Mouse (Mus musculus): ENCODE results near the gene Camk2b. TPM values are rescaled to one million over a fixed set of nuclear protein-coding genes. Genes with fewer than 3 reads are reported as not detected.
"Not testable (repeated sequence)": the region's sequence is repeated elsewhere in the genome, so short reads cannot be mapped to it uniquely, and the experiment has no call there.

Gene Camk2b
- total RNA-seq, 2 experiments from 2014 or later, result 188 to 190 TPM

DNA sequence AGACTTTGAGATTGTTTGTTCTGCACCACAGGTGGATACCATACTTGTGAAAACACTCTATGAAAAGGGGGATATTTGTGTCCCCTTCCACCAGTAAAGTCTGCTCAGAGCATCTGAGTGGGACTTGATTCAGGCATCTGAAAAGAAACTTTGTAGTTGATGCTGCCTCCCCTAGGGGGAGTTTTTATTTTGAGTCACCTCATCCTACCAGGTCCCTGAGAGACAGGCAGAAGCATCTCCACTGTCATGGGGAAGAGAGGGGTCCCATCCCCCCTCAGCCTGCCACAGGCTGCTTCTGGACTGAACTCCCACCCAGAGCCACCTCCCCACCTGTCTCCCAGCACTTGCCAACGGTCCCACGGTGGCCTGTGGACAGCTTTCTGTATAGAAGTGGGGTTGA lies 52.8 kb downstream of the Camk2b start:
- DNase-seq, result no peak

DNA sequence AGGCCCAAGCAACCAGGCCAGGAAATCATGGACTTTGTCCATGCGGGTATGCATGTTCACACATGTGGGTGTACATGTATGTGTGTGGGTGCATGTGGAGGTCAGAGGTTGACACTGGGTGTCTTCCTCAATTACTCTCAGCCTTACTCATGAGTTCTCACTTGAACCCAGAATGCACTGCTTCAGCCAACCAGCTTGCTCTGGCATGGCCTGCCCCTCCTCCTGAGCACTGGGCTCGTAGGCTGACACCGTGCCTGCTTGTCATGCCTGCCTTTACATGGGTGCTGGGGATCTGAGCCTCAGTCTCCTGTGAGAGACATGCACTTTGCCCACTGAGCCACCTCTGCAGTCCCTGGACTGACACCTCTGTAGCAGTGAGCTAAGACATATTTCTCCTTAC lies 54.3 kb downstream of the Camk2b start:
- no peak for DNase-seq

DNA sequence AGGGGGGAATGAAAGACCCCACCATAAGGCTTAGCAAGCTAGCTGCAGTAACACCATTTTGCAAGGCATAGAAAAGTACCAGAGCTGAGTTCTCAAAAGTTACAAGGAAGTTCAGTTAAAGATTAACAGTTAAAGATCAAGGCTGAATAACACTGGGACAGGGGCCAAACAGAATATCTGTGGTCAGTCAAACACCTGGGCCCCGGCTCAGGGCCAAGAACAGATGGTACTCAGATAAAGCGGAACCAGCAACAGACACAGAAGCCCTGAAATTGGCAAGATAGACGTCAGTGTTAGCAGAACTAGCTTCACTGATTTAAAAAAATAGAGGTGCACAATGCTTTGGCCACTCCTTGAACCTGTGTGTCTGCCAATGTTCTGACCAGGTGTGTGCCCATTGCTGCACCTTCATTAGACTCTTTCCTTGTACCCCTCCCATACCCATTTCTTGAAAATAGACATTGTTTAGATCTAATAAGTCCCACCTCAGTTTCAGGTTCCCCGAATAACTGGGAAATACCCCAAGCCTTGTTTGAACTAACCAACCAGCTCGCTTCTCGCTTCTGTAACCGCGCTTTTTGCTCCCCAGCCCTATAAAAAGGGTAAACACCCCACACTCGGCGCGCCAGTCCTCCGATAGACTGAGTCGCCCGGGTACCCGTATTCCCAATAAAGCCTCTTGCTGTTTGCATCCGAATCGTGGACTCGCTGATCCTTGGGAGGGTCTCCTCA lies 55.2 kb downstream of the Camk2b start:
- DNase-seq, result not testable (repeated sequence)

DNA sequence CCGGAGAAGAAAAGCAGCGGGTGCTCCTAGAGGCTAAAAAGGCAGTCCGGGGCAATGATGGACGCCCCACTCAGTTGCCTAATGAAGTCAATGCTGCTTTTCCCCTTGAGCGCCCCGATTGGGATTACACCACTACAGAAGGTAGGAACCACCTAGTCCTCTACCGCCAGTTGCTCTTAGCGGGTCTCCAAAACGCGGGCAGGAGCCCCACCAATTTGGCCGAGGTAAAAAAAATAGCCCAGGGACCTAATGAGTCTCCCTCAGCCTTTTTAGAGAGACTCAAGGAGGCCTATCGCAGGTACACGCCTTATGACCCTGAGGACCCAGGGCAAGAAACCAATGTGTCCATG lies 58.4 kb downstream of the Camk2b start:
- DNase-seq, result not testable (repeated sequence)

DNA sequence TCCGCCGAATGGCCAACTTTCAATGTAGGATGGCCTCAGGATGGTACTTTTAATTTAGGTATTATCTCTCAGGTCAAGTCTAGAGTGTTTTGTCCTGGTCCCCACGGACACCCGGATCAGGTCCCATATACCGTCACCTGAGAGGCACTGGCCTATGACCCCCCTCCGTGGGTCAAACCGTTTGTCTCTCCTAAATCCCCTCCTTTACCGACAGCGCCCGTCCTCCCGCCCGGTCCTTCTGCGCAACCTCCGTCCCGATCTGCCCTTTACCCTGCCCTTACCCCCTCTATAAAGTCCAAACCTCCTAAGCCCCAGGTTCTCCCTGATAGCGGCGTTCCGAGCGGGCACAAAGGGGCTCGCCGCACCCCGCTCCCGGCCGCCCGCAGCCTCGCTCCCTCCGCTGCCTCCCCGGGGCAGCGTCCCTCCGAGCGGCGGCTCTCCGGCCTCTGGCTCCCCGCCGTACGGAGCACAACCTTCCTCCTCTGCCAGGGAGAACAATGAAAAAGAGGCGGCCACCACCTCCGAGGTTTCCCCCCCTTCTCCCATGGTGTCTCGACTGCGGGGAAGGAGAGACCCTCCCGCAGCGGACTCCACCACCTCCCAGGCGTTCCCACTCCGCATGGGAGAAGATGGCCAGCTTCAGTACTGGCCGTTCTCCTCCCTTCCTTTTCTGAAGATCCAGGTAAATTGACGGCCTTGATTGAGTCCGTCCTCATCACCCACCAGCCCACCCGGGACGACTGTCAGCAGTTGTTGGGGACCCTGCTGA lies 59.0 kb downstream of the Camk2b start:
- DNase-seq, result not testable (repeated sequence)

DNA sequence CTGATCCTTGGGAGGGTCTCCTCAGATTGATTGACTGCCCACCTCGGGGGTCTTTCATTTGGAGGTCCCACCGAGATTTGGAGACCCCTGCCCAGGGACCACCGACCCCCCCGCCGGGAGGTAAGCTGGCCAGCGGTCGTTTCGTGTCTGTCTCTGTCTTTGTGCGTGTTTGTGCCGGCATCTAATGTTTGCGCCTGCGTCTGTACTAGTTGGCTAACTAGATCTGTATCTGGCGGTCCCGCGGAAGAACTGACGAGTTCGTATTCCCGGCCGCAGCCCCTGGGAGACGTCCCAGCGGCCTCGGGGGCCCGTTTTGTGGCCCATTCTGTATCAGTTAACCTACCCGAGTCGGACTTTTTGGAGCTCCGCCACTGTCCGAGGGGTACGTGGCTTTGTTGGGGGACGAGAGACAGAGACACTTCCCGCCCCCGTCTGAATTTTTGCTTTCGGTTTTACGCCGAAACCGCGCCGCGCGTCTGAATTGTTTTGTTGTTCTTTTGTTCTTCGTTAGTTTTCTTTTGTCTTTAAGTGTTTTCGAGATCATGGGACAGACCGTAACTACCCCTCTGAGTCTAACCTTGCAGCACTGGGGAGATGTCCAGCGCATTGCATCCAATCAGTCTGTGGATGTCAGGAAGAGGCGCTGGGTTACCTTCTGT lies 59.7 kb downstream of the Camk2b start:
- not testable (repeated sequence) for DNase-seq

DNA sequence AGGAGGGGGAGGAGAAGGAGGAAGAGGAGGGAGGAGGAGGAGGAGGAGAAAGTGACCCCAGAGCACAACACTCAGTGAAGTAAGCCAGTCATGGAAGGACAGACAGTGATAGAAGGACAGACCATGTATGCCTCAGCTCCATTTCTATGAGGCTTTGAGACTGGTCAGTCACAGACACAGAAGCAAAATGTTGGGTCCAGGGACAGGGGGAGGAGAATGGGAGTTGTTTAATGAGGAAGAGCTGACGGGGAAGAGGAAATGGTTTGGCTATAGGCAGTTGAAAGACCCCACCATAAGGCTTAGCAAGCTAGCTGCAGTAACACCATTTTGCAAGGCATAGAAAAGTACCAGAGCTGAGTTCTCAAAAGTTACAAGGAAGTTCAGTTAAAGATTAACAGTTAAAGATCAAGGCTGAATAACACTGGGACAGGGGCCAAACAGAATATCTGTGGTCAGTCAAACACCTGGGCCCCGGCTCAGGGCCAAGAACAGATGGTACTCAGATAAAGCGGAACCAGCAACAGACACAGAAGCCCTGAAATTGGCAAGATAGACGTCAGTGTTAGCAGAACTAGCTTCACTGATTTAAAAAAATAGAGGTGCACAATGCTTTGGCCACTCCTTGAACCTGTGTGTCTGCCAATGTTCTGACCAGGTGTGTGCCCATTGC lies 60.7 kb downstream of the Camk2b start:
- not testable (repeated sequence) for DNase-seq

DNA sequence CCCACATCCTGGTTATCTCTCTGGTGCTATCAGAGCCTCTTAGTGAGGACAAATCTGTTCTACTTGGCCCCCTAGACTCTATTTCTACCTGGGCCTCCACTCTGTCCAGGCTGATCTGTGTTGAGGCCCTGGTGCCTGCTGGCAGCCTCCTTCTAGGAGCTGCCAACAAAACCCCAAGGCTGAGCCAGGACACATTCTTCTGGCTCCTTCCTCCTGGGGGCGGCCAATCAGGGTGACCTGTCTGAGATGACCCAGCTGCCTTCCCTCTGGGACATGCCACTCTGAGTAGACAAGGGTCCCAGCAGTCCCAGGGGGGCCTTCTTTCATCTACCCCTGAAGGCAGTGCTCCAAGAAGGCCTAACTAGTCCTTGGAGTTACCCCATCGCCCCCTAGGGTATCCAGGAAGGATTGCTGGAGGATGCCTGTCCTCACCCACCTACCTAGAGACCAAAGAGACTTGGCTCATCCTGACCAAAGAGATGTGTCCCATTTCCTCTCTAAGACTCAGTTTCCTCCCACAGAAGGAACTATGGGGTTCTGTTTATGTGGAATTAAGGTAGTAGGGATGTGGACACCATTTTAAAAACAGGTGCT lies 63.0 kb downstream of the Camk2b start:
- no peak for DNase-seq

DNA sequence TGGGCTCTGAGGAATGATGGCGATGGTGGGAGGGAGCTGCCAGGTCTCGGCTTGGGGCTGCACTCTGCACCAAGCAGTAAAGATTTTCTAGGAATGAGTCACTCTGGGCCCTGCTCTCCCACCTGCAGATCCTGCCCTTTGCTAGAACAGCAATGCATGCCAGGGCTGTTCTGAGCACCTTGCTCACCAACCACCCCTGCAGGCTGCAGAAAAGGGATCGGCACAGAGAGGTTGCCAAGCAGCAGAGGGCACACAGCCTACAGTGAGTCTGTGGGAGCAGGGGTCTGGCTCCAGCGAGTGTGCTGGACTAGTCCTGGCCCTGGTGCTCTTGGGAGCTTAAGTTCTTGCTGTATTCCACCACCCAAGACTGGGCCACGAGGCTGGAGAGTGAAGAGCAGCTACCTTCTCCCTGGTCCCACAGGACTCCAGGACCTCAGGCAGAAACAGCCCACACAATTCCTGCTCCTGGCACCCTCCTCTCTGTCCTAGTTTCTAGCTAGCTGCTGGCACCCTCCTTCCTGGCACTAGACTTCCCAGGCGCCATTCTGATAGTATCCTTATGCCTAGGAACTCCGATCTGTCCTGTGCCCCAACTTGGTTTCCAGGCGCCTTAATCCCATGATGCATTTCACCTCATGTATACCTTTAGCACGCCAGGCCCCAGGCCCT lies 64.0 kb downstream of the Camk2b start:
- no peak for DNase-seq

DNA sequence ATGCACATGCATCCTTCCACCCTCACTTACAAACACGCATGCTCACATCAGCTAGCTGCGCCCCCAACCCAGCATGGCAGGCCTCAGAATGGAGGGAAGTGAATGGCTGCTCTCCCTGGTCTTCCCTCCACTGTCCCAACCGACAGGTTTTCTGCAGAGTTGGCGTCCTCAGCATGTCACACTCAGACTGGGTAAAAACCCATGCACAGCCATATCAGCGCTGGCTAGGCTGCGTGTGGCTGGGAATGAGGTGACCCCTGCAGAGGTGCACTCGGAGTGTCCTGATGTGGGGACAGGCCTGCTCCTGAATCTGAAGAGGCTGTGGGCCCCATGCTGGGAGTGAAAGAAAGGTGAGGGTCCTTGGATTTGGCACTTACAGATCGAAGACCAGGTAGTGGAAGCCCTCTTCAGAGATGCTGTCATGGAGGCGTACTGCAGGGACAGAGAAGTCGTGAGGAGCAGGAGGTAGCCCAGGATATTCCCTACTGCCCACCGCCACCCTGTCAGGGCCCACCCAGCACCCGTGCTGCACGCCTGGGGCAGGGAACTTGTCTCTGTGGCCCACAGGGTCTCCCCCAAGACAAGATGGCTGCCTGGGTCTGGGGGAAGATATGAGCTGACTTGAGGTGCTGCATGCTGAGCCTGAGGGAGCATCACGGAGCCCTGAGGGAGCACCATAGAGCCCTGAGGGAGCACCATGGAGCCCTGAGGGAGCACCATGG lies 65.0 kb downstream of the Camk2b start:
- no peak for DNase-seq

DNA sequence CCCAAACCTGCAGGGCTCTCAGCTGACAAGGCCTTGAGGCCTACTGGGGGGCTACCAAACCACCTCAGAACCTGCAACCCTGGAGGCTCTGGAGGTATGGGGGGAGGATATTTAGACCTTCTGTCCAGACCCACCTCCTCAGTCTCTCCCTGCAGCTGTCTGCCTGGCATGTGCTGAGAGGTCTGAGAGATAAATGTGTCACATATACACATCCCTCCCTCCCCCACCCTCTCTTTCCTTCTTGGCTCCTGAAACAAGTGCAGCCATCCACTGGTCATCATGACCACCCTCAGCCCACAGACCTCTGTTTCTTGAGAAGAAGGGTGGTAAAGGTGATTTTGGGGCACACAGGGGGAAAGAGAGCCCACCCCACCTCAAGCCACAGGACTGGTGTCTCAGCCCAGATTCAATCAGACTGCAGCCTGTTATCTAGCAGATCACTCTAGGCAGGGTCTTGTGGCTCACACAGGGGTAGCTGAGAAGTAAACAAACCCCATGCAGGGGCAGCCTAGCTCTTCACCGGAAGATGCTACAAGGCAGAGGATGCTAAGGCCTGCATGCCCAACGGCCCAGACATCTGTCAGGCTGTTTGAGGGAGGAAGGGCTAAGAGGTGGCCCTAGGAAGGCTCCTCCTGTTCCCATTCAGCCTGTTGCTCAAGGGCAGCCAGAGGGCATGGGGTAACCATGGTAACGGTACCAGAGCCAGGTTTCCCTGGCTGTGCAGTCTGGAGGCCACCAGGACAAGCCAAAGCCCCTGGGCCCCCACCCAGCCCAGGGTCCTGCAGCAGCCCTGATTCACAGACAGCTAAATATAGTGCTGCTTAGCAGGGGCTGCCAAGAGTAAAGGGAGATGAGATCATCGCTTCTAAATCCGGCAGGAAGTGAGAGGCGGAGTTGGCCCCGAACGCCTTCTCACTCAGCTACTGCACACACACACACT lies 66.1 kb downstream of the Camk2b start:
- peak; percentile 76 for DNase-seq

DNA sequence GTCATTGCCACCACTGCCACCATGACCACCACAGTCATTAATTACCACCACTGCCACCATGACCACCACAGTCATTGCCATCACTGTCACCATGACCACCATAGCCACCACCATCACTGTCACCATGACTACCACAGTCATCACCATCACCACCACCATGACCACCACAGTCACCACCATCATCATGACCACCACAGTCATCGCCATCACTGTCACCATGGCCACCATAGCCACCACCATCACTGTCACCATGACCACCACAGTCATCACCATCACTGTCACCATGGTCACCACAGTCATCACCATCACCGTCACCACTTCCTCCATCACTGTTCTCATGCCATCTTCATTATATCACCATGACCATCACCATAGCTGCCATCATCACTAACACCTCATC lies 67.7 kb downstream of the Camk2b start:
- no peak for DNase-seq

DNA sequence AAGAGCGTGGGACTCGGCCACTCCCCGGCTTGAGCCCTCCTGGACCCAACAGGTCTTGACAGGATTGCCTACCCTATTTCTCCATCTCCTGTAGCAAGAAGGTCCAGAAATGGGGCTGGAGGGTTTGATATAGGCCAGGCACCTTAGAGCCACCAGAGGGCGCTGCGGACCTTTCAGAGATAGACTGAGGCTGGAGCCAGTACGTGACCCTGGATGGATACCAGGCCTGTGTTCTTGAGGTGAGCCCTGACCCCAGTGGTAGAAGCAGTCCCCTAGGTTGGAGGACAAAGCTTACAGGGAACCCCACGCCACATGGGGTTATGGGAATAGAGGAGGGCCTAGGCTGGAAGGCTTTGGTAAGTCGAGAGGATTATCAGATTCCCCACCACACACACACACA lies 70.2 kb downstream of the Camk2b start:
- peak; percentile 91 for DNase-seq

DNA sequence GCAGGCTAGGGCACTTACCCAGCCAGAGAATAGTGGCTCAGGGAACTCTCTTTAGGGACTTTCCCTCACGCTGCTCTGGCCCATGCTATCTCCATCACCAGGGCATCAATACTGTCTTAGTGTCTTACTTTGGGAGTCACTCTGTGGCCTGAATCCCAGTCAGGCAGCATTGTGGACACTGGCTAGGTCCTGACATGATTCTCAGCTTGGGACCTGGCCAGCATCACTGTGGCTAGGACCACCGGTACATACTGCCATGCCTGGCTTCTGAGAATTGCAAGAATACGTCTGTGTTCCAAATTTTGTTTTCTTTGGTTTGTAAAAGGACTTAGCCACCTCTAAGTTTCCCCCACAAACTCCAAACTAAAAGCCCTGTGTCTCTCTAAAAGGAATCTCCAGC lies 71.3 kb downstream of the Camk2b start:
- DNase-seq, result no peak

DNA sequence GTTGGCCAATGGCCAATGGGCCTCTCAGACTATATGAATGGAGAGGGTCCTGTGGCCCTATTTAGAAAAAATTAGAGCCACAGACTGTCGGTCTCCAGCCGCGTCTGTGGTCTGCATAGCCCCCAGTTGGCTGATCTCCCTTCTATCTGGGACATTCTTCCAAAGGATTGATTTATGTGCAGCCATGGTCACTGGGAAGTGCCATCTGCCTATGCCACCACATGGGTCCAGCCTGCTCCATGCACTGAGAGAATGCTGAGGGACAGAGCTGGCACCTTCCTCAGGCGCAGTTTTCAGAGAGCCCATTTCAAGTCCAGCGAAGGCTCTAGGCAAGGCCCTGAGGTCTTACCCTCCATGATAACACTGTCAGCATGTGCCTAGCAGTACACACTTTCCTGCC lies 72.0 kb downstream of the Camk2b start:
- no peak for DNase-seq

DNA sequence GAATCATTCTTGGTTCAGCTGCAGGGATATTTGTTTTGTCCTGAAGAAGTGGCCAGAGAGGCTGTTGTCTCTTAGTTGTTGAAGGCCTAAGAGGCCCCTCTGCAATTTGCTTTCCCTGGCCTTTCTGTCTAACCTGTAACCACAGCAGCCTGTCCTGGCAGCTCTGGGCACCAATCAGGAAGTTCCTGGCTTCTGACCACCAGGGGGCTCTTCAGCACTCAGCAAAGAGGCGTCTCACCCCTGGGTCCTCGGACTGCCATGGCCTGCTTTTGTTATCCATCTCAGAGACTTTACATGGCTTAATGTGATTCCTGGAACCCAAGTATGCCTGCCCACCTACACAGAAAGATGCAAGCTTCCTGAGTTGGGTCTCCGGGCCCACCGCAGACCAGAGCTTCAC lies 75.3 kb downstream of the Camk2b start:
- peak; percentile 47 for DNase-seq

DNA sequence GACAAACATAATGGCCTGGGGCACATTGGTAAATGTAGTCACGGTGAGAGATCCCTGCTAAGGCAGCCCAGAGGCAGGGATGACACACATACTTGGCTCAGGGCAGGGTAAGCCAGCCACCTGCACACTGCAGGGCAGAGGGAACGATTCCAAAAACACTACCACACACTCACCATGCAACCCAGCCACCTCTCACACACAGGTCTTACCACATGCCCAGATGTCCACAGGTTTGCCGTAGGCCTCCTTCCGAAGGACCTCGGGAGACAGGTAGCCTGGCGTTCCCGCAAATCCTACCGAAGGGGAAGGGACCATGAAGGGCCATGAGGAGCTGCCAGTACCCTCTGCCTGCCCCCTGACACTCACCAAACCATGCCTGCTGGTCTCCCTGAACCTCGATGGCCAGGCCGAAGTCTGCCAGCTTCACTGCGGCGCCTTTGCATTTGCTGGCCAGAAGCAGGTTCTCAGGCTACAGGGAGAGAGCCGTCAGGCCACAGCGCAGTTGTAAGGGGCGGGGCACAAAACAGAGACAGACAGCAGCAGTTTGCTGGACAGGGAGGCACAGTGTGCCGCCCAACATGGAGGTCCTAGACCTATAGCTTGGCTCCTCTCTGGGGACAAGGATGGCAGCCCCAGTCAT lies 76.1 kb downstream of the Camk2b start:
- DNase-seq, result no peak

DNA sequence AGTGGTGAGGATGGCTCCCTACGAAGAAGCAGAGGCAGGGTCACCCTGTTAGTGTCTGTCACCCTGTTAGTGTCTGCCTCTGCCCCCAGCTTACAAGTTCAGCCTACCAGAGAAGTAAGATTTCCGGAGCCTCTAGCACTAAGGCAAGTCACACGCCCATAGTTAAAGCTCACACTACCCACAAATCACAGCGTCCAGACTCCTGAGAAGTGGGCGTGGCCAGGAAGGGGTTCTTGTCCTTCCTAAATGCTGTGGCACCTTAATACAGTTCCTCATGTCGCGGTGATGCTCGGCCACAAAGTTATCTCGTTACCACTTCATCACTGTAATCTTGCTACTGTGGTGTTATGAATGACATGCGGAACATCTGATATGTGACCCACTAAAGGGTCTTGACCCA lies 78.0 kb downstream of the Camk2b start:
- DNase-seq, result no peak

DNA sequence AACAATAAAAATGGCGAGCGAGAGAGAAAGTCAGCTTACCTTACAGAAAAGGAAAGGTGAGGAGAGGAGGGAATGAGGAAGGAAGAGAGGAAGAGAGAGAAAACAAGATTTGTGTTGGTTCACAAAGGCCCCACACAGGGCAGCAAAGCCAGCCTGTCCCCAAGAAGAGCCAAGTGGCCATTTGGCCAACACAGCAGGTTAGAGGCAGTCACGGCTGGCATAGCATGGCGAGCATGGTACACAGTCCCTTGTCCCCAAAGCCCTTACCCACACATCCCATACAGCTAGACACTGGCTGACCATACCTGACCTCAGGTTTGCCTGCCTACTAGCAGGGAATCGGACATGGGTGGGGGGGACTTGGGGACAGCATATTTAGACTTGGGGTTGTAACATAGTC lies 82.5 kb downstream of the Camk2b start:
- DNase-seq, result no peak
